Mouse (Mus musculus) layer of hippocampus, adult 2 months (tissue): ENCODE measurements around the gene Pym1. TPM values are rescaled to one million over a fixed set of nuclear protein-coding genes. Genes with fewer than 3 reads are reported as not detected.

ENCODE experiments used
- DNase-seq, 2 experiments: peaks; one replicate each; pipeline ENCODE4 v3.0.0; 2022; ENCODE audit warnings: low spot score in 2 of 2
- H3K27ac ChIP-seq: fragments of 200-600 bp; 2 replicates; pipeline ENCODE4 v1.8.1; 2022
- H3K4me3 ChIP-seq: fragments of 200-600 bp; 2 replicates; pipeline ENCODE4 v1.8.1; 2022; ENCODE audit warnings: mild to moderate bottlenecking
- CTCF ChIP-seq: fragments of 200-600 bp; conservative IDR thresholded peaks from 2 replicates; pipeline ENCODE4 v1.8.1; 2022; ENCODE audit warnings: antibody characterized with exemption, mild to moderate bottlenecking, moderate library complexity
- total RNA-seq, 2 experiments: library from RNA; stranded (reverse); gene quantifications; 2 replicates each; pipeline ENCODE4 v1.2.3; 2021

Gene Pym1
- total RNA-seq, 2 experiments from 2014 or later: 22.0 to 30.6 TPM

GRCm38 (mm10) chr10:128731002-128731433, 16.7 kb upstream of the Pym1 start:
- DNase-seq: peak; percentile 46 to 70
- peak; percentile 97 for TF ChIP-seq CTCF
- H3K4me3 ChIP-seq: no peak overlapping the region
- H3K27ac ChIP-seq: no peak overlapping the region

- no peak for DNase-seq
- Histone ChIP-seq H3K4me3 (no peak overlapping the region), H3K27ac (no peak overlapping the region)
- TF ChIP-seq CTCF: no peak
These were observed 15.7 kb upstream of the Pym1 start for GRCm38 (mm10) chr10:128731992-128732391.

GRCm38 (mm10) chr10:128737435-128737834, 10.3 kb upstream of the Pym1 start:
- DNase-seq: no peak
- no peak for TF ChIP-seq CTCF
- peak overlapping the region; percentile 42 for H3K4me3 ChIP-seq
- H3K27ac ChIP-seq: no peak overlapping the region

- no peak for TF ChIP-seq CTCF
- Histone ChIP-seq H3K4me3 (no peak overlapping the region), H3K27ac (no peak overlapping the region)
- DNase-seq: no peak
These were observed 7.4 kb upstream of the Pym1 start for GRCm38 (mm10) chr10:128740296-128740695.

GRCm38 (mm10) chr10:128742616-128743015, 5.1 kb upstream of the Pym1 start:
- H3K4me3 ChIP-seq: peak overlapping the region; percentile 89
- no peak for DNase-seq
- no peak overlapping the region for H3K27ac ChIP-seq
- no peak for TF ChIP-seq CTCF

GRCm38 (mm10) chr10:128743235-128743634, 4.5 kb upstream of the Pym1 start:
- DNase-seq: no peak
- H3K27ac ChIP-seq: peak overlapping the region; percentile 85
- no peak for TF ChIP-seq CTCF
- H3K4me3 ChIP-seq: peak overlapping the region; percentile 89

- Histone ChIP-seq H3K27ac (peak overlapping the region; percentile 85), H3K4me3 (peak overlapping the region; percentile 89)
- TF ChIP-seq CTCF: no peak
- DNase-seq: peak in 1 of 2 experiments; percentile 12
These were observed 3.9 kb upstream of the Pym1 start for GRCm38 (mm10) chr10:128743791-128744191.

GRCm38 (mm10) chr10:128744211-128744610, 3.5 kb upstream of the Pym1 start:
- peak overlapping the region; percentile 85 for H3K27ac ChIP-seq
- DNase-seq: no peak
- TF ChIP-seq CTCF: no peak
- peak overlapping the region; percentile 89 for H3K4me3 ChIP-seq

GRCm38 (mm10) chr10:128744680-128745601, 2.7 kb upstream of the Pym1 start, which contains the start of gene Dgka:
TSS of gene Dgka (minus strand) at chr10:128744855.
- TF ChIP-seq CTCF: peak; percentile 73
- no peak for DNase-seq
- H3K27ac ChIP-seq: peak within 1 kb of the TSS; percentile 85
- peak within 1 kb of the TSS; percentile 89 for H3K4me3 ChIP-seq

GRCm38 (mm10) chr10:128745946-128746613, 1.6 kb upstream of the Pym1 start:
- DNase-seq: no peak
- H3K4me3 ChIP-seq: no peak overlapping the region
- TF ChIP-seq CTCF: no peak
- no peak overlapping the region for H3K27ac ChIP-seq

GRCm38 (mm10) chr10:128746972-128747645, 580 bp upstream of the Pym1 start:
- Histone ChIP-seq H3K27ac (peak overlapping the region; percentile 93), H3K4me3 (peak overlapping the region; percentile 77)
- no peak for DNase-seq
- no peak for TF ChIP-seq CTCF

- TF ChIP-seq CTCF: peak; percentile 66
- peak; percentile 67 to 68 for DNase-seq
- H3K4me3 ChIP-seq: peak overlapping the region; percentile 77
- H3K27ac ChIP-seq: peak overlapping the region; percentile 93
These were observed 669 bp downstream of the Pym1 start for GRCm38 (mm10) chr10:128748252-128748864.
